Mouse (Mus musculus): ENCODE data around the gene Sp4.

The Sp4 gene

GRCm38 (mm10) chr12:118276385-118276784 lies 24.9 kb downstream of the Sp4 start:
- no peak for DNase-seq (ENCODE audit: low read depth)

- DNase-seq (ENCODE audit: low read depth): no peak
These were observed 36.3 kb downstream of the Sp4 start for GRCm38 (mm10) chr12:118264905-118265304.

GRCm38 (mm10) chr12:118263878-118264277 lies 37.4 kb downstream of the Sp4 start:
- no peak for DNase-seq (ENCODE audit: low read depth)

- DNase-seq (ENCODE audit: low read depth): peak; percentile 32
These were observed 45.9 kb downstream of the Sp4 start for GRCm38 (mm10) chr12:118255292-118255782.

GRCm38 (mm10) chr12:118221182-118221581 lies 80.1 kb downstream of the Sp4 start:
- no peak for DNase-seq (ENCODE audit: low read depth)

GRCm38 (mm10) chr12:118220062-118220461 lies 81.2 kb downstream of the Sp4 start:
- no peak for DNase-seq (ENCODE audit: low read depth)

GRCm38 (mm10) chr12:118212163-118212562 lies 89.1 kb downstream of the Sp4 start:
- DNase-seq (ENCODE audit: low read depth): no peak

GRCm38 (mm10) chr12:118198386-118199093 lies 102.7 kb downstream of the Sp4 start, which contains the start of gene Dnah11:
TSS of gene Dnah11 (minus strand) at chr12:118199043.
- peak; percentile 44 for DNase-seq (ENCODE audit: low read depth)

GRCm38 (mm10) chr12:118196583-118196982 lies 104.7 kb downstream of the Sp4 start:
- no peak for DNase-seq (ENCODE audit: low read depth)

- no peak for DNase-seq (ENCODE audit: low read depth)
These were observed 111.7 kb downstream of the Sp4 start for GRCm38 (mm10) chr12:118189535-118189934.

- no peak for DNase-seq (ENCODE audit: low read depth)
These were observed 113.6 kb downstream of the Sp4 start for GRCm38 (mm10) chr12:118187663-118188062.

GRCm38 (mm10) chr12:118186881-118187489 lies 114.3 kb downstream of the Sp4 start:
- DNase-seq (ENCODE audit: low read depth): no peak

- DNase-seq (ENCODE audit: low read depth): no peak
These were observed 114.9 kb downstream of the Sp4 start for GRCm38 (mm10) chr12:118186120-118186880.

Data from naive thymus-derived CD4-positive, alpha-beta T cell, adult 2 months (primary cell).